Mouse (Mus musculus) lung, postnatal 0 days (tissue): ENCODE results near the gene Cdc25a. TPM values are rescaled to one million over a fixed set of nuclear protein-coding genes. Genes with fewer than 3 reads are reported as not detected.

Experiments
- ATAC-seq: fragments of 200-750 bp; cut with Nextera tagmentation; 2 replicates; pipeline ENCODE4 v1.8.0; 2017; ENCODE audit warnings: moderate library complexity
- DNase-seq: peaks from one replicate; pipeline ENCODE4 v3.0.0-alpha.2; 2016; ENCODE audit warnings: low spot score
- H3K27ac ChIP-seq: fragments of 300-500 bp; sonication (generic); 2 replicates; pipeline ENCODE4 v1.5.1; 2014; ENCODE audit warnings: antibody characterized with exemption, mild to moderate bottlenecking, low read length, mixed read lengths
- H3K27me3 ChIP-seq: fragments of 300-500 bp; sonication (generic); replicated peaks from 2 replicates; pipeline ENCODE4 v1.6.1; 2014; ENCODE audit warnings: low read length, mixed read lengths; ENCODE audit not compliant: insufficient read depth
- H3K36me3 ChIP-seq: fragments of 300-500 bp; sonication (generic); 2 replicates; pipeline ENCODE4 v1.6.1; 2014; ENCODE audit warnings: low read length, mixed read lengths; ENCODE audit not compliant: insufficient read depth
- H3K4me1 ChIP-seq: fragments of 300-500 bp; sonication (generic); 2 replicates; pipeline ENCODE4 v1.6.1; 2014; ENCODE audit warnings: antibody characterized with exemption, low read depth, low read length, mixed read lengths; ENCODE audit not compliant: insufficient read depth
- H3K4me2 ChIP-seq: fragments of 300-500 bp; sonication (generic); replicated peaks from 2 replicates; pipeline ENCODE4 v1.6.1; 2014; ENCODE audit warnings: low read depth, mild to moderate bottlenecking, low read length, moderate library complexity, mixed read lengths
- H3K4me3 ChIP-seq: fragments of 300-500 bp; sonication (generic); 2 replicates; pipeline ENCODE4 v1.5.1; 2014; ENCODE audit warnings: low read depth, low read length
- H3K9ac ChIP-seq: fragments of 300-500 bp; sonication (generic); replicated peaks from 2 replicates; pipeline ENCODE4 v1.6.1; 2014; ENCODE audit warnings: low read depth, mild to moderate bottlenecking
- H3K9me3 ChIP-seq: fragments of 300-500 bp; sonication (generic); 2 replicates; pipeline ENCODE4 v1.6.1; 2016; ENCODE audit warnings: low read length, mixed read lengths
- CTCF ChIP-seq: IDR thresholded peaks from 2 replicates; pipeline ENCODE4 v1.5.1; 2016; ENCODE audit warnings: antibody characterized with exemption, mild to moderate bottlenecking
- EP300 ChIP-seq: IDR thresholded peaks from 2 replicates; pipeline ENCODE4 v1.6.1; 2016; ENCODE audit warnings: antibody characterized with exemption, mild to moderate bottlenecking, control low read depth
- WGBS: fragments of 180-500 bp; shearing (Covaris S2); extraction: QIAGEN DNeasy Blood & Tissue Kit; methylation state at CpG from one replicate; pipeline ENCODE4 v1.1.7; 2014; 5-methylcytosine and 5-hydroxymethylcytosine counted together
- microRNA-seq: library from miRNA; unstranded; fragments of <30 nt; microRNA quantifications from one replicate; pipeline ENCODE4, GENCODE M21; 2016
- polyA plus RNA-seq: library from polyadenylated mRNA; unstranded; fragments of >200 nt; fragmentation: Nextera tagmentation; extraction: Ambion mirVana; gene quantifications from 2 replicates; pipeline ENCODE4 v1.2.1, GENCODE M21; 2015

Gene Cdc25a
- polyA plus RNA-seq, 1 experiment from 2014 or later, result 7.1 TPM

- Histone ChIP-seq H3K4me2 (no peak overlapping the region), H3K4me3 (no peak overlapping the region), H3K27me3 (no peaks in the 10 kb centered on the region), H3K27ac (no peak overlapping the region), H3K36me3 (no peaks in the 10 kb centered on the region), H3K4me1 (no peaks in the 10 kb centered on the region), H3K9ac (no peak overlapping the region), H3K9me3 (no peaks in the 10 kb centered on the region)
- DNase-seq (no peak), ATAC-seq (no peak)
- 96% methylated on average over 3 of the region's 3 CpGs for WGBS
- TF ChIP-seq EP300 (no peak), CTCF (0 out of 2 replicates have a peak, but pooled peaks have one; percentile 34)
Measured at GRCm38 (mm10) chr9:109939401-109939800, 64.0 kb downstream of the Cdc25a start.

GRCm38 (mm10) chr9:109942796-109943195 lies 67.4 kb downstream of the Cdc25a start:
- Histone ChIP-seq H3K4me2 (no peak overlapping the region), H3K4me3 (no peak overlapping the region), H3K9ac (no peak overlapping the region), H3K27ac (no peak overlapping the region), H3K27me3 (no peaks in the 10 kb centered on the region), H3K9me3 (no peaks in the 10 kb centered on the region), H3K36me3 (no peaks in the 10 kb centered on the region), H3K4me1 (no peaks in the 10 kb centered on the region)
- 39% methylated on average over 4 of the region's 4 CpGs for WGBS
- TF ChIP-seq CTCF (no peak), EP300 (no peak)
- no peak for ATAC-seq
- DNase-seq, result peak; percentile 27

Small RNA genes within 50 kb of the gene (microRNA-seq; reads per million reads assigned to microRNA genes)
- gene Mir7089, result 0.73 reads per million

Other genes with a start within 250 kb of the Cdc25a start
- not detected in 2 replicates for gene Fbxw24, start 249.5 kb upstream of the Cdc25a start, polyA plus RNA-seq
- not detected in 2 replicates for gene Fbxw25, start 210.9 kb upstream of the Cdc25a start, polyA plus RNA-seq
- not detected in 2 replicates for gene Fbxw18, start 172.9 kb upstream of the Cdc25a start, polyA plus RNA-seq
- gene Fbxw26, start 129.5 kb upstream of the Cdc25a start, polyA plus RNA-seq, result not detected in 2 replicates
- gene Fbxw27, start 84.9 kb upstream of the Cdc25a start, polyA plus RNA-seq, result not detected in 2 replicates
- gene Spink8, start 63.3 kb upstream of the Cdc25a start, polyA plus RNA-seq, result not detected in 2 replicates
- 22.3 and 24.4 TPM in 2 replicates for gene Nme6, start 42.8 kb upstream of the Cdc25a start, polyA plus RNA-seq
- gene Camp, start 26.0 kb upstream of the Cdc25a start, polyA plus RNA-seq, result 10.3 and 13.1 TPM in 2 replicates
- 35.6 and 36.9 TPM in 2 replicates for gene Map4, start 55.9 kb downstream of the Cdc25a start, polyA plus RNA-seq
- gene Smarcc1, start 242.1 kb downstream of the Cdc25a start, polyA plus RNA-seq, result 26.4 and 29.2 TPM in 2 replicates
- gene Dhx30, start 242.3 kb downstream of the Cdc25a start, polyA plus RNA-seq, result 51.7 and 56.7 TPM in 2 replicates